Mouse (Mus musculus) limb, embryonic 15.5 days (tissue): ENCODE data around the gene Lhx1. TPM values are rescaled to one million over a fixed set of nuclear protein-coding genes. Genes with fewer than 3 reads are reported as not detected.

Experiments used
- ATAC-seq: fragments of 200-750 bp; cut with Nextera tagmentation; 2 replicates; pipeline ENCODE4 v1.8.0; 2017; ENCODE audit warnings: low read depth, moderate TSS enrichment; ENCODE audit not compliant: insufficient number of reproducible peaks, low FRiP score, low TSS enrichment
- H3K27ac ChIP-seq: fragments of 300-500 bp; sonication (generic); 2 replicates; pipeline ENCODE4 v1.5.1; 2015; ENCODE audit warnings: moderate library complexity, mild to moderate bottlenecking, inconsistent platforms
- H3K27me3 ChIP-seq: fragments of 300-500 bp; sonication (generic); 2 replicates; pipeline ENCODE4 v1.6.1; 2015; ENCODE audit warnings: inconsistent platforms
- H3K36me3 ChIP-seq: fragments of 300-500 bp; sonication (generic); 2 replicates; pipeline ENCODE4 v1.6.1; 2015; ENCODE audit warnings: inconsistent platforms
- H3K4me1 ChIP-seq: fragments of 300-500 bp; sonication (generic); 2 replicates; pipeline ENCODE4 v1.6.1; 2015; ENCODE audit warnings: inconsistent platforms
- H3K4me2 ChIP-seq: fragments of 300-500 bp; sonication (generic); 2 replicates; pipeline ENCODE4 v1.6.1; 2015; ENCODE audit warnings: mild to moderate bottlenecking, inconsistent platforms
- H3K4me3 ChIP-seq: fragments of 300-500 bp; sonication (generic); 2 replicates; pipeline ENCODE4 v1.5.1; 2015; ENCODE audit warnings: mild to moderate bottlenecking, inconsistent platforms
- H3K9ac ChIP-seq: fragments of 300-500 bp; sonication (generic); 2 replicates; pipeline ENCODE4 v1.6.1; 2015; ENCODE audit warnings: inconsistent platforms
- H3K9me3 ChIP-seq: fragments of 300-500 bp; sonication (generic); 2 replicates; pipeline ENCODE4 v1.6.1; 2016; ENCODE audit warnings: inconsistent platforms
- WGBS: fragments of 180-500 bp; shearing (Covaris S2); methylation state at CpG from one replicate; pipeline ENCODE4 v1.1.7; 2015; 5-methylcytosine and 5-hydroxymethylcytosine counted together
- polyA plus RNA-seq: library from polyadenylated mRNA; unstranded; fragments of >200 nt; fragmentation: Nextera tagmentation; extraction: Ambion mirVana; gene quantifications from 2 replicates; pipeline ENCODE4 v1.2.1, GENCODE M21; 2015

Lhx1 gene
- polyA plus RNA-seq, 1 experiment from 2014 or later, result 0.09 TPM

DNA sequence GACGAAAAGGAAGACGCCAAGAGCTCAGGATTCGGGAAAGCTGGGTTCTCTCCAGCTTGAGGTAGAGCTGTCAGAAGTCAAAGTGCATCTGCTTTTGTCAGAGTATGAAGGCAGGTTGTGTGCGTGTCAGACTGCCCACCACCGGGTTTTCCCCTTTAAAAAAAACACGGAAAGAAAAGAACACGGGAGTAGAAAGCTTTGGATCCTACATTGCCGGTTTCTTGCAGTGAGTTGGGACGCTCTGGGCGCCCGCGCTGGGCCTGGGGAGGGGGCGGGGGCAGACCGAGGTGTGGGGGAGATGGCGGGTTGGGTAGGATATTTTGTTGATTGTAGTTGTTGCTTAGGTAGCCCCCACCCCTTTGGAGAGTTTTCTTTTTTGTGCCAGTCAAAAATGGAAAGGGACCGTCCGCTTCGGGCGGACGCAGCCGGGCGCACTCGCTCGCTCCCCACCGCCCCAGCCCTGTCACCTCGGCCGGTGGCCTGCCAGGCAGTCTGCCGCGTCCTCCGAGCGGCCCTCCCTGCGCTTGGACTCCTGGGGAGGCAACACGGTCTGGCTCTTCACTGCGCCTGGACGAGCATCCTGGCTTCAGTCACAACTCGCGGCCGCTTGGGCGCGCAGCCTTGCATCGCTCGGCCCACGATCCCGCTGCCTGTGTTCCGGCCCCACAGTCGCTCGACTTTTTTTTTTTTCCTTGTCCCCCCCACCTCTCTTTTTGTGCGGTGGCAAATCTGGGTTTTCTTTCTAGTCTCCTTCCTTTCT is 644 bp downstream of the Lhx1 start:
- Histone ChIP-seq H3K4me2 (peak overlapping the region; percentile 78), H3K27ac (no peak overlapping the region), H3K4me1 (peaks cover 43% of the 10 kb centered on the region), H3K27me3 (peaks cover 99% of the 10 kb centered on the region), H3K9ac (no peak overlapping the region), H3K9me3 (no peaks in the 10 kb centered on the region), H3K4me3 (peak overlapping the region; percentile 45), H3K36me3 (no peaks in the 10 kb centered on the region)
- WGBS, result under 1% methylated on average over 45 of the region's 48 CpGs
- ATAC-seq, result no peak

DNA sequence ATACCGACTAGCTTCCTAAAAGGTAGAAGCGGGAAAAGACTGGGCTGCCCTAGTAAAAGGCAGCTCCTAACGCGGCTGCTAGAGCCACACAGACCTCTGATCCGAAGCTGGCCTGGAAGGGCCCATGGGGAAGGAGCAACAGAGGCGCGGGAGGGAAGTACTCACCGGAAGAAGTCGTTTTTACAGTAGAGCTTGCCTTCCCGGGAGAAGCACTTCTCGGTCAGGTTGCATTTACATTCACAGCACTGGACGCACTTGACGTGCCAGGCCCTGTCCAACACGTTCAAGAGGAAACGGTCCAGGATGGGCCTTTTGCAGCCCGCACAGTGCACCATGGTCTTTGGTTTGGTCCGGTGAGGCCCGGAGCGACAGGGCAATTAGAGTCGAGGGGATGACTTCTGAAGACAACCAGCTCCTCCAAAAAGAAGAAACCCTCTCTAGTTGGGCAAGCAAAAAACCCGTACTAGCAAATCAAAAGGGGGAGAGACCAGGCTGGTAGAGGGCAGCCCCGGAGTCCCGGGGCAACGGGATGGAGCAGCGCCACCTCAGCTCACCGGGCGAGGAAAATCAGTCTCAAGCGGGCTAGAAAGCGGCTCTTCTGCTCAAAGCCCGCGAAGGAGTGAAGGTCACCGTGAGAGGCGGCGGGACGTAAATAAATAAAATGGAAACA is 1.4 kb downstream of the Lhx1 start:
- H3K9me3 ChIP-seq, result no peaks in the 10 kb centered on the region
- no peaks in the 10 kb centered on the region for H3K36me3 ChIP-seq
- H3K27ac ChIP-seq, result no peak overlapping the region
- peaks cover 99% of the 10 kb centered on the region for H3K27me3 ChIP-seq
- no peak for ATAC-seq
- H3K4me3 ChIP-seq, result peak overlapping the region; percentile 45; the same call in 1 of the 2 replicates
- H3K4me1 ChIP-seq, result peaks cover 36% of the 10 kb centered on the region
- no peak overlapping the region for H3K9ac ChIP-seq
- H3K4me2 ChIP-seq, result peak overlapping the region; percentile 78; the same call in 1 of the 2 replicates
- 1% methylated on average over 35 of the region's 35 CpGs for WGBS

DNA sequence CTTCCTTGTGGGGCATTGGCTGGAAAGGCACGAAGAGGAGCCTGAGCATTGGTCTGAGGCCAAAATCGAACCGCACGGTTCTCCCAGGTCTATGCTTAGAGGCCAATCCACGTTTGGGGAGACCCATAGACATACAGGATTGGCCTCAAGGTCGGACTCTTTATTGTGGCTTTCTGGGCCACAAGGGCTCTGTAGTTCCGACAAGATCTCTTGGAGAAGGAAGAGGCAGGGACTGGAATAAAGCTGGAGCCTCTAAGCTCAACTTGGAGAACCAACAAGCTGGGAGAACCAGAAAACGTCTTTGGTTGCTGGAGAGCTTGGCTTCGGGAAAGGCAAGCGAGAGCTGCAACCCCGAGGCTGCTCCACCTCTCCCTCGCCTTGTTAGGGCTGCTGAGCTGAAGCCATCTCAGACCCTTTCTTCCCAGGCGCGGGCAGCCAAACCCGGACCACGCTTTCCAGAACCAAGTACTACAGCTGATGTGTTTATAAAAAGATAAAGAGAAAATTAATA is 2.0 kb downstream of the Lhx1 start:
- Histone ChIP-seq H3K36me3 (no peaks in the 10 kb centered on the region), H3K4me1 (peaks cover 34% of the 10 kb centered on the region), H3K4me2 (no peak overlapping the region), H3K27me3 (peaks cover 100% of the 10 kb centered on the region), H3K9me3 (no peaks in the 10 kb centered on the region), H3K27ac (no peak overlapping the region), H3K9ac (no peak overlapping the region), H3K4me3 (no peak overlapping the region)
- ATAC-seq, result no peak
- WGBS, result 2% methylated on average over 16 of the region's 16 CpGs

DNA sequence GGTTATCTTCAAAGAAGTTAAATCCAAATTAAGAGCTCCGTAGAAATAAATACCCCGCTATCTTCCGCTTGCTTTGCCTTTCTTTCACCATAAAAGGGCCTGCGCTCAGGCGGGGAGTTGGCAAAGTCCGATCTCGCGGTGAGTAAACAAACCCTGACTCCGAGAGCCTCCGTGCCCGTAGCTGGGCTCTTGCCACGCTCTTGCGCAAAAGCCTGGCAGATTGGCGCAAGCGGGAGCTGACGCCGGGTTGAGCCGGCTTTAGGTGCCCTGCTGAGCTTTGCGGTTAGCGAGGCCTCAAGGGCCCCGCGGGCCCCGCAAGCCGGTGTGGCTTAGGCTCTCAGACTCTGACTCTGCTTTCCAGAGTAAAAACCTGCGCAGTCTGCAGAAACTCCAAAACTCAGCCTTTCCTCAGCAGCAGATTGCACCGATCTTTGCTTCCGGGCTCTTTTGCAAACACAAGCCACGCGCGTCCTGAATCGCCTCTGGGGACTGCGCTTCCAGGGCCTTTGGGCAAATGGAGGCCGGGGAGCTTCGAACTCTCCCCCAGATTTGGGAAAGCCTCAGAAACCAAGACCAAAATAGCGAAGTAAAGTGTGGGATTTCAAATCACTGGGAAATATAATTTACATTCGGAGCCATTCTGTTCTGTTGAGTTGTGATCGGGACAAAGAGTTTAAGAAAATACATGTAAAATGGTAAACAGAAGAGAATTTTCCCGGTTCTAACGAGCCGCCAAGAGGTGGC is 2.6 kb downstream of the Lhx1 start:
- no peaks in the 10 kb centered on the region for H3K36me3 ChIP-seq
- no peak overlapping the region for H3K9ac ChIP-seq
- H3K9me3 ChIP-seq, result no peaks in the 10 kb centered on the region
- H3K27ac ChIP-seq, result no peak overlapping the region
- H3K4me3 ChIP-seq, result peak overlapping the region; percentile 12
- H3K27me3 ChIP-seq, result peaks cover 94% of the 10 kb centered on the region
- ATAC-seq, result no peak
- peak overlapping the region; percentile 10; the same call in 1 of the 2 replicates for H3K4me2 ChIP-seq
- H3K4me1 ChIP-seq, result peaks cover 34% of the 10 kb centered on the region
- under 1% methylated on average over 40 of the region's 40 CpGs for WGBS

DNA sequence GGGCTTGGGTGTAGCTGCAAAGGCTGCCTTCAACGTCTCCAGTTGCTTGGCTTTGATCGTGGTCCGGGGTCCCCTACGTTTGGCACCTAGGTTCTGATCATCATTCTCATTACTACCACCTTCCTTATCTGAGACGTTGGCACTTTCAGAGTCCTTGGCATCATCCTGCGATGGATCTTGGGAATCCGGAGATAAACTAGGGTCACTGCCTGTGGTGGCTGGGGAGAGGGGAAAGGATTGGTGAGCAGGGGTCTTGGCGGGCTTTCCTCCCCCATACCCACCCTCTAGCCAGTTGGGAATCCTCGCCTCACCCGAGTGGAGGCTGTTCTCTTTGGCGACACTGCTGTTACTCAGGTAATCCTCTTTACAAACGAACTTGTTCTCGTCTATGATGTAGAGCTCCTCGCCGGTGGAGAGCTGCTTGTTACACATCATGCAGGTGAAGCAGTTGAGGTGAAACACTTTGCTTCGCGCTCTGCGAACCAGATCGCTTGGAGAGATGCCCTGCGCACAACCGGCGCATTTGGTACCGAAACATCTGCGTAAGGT is 3.5 kb downstream of the Lhx1 start:
- Histone ChIP-seq H3K4me3 (no peak overlapping the region), H3K4me2 (no peak overlapping the region), H3K4me1 (peaks cover 34% of the 10 kb centered on the region), H3K9me3 (no peaks in the 10 kb centered on the region), H3K27me3 (peaks cover 91% of the 10 kb centered on the region), H3K27ac (no peak overlapping the region), H3K36me3 (no peaks in the 10 kb centered on the region), H3K9ac (no peak overlapping the region)
- 12% methylated on average over 24 of the region's 24 CpGs for WGBS
- no peak for ATAC-seq

DNA sequence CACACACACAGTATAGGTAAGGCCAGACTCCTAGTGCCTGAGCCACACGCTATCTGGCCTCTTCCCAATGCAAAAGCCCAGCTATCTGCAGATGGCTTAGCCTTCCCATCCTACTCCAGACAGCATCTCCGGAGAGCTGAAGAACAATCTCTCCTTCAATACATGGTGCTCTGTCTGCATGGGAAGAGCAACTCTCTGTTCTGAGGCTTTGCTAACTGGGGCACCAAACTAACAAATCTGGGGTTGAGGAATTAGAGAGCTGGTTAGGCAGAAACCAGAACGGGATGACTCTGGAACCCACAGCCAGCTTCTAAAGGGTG is 4.3 kb downstream of the Lhx1 start:
- no peak overlapping the region for H3K27ac ChIP-seq
- H3K9ac ChIP-seq, result no peak overlapping the region
- WGBS, result 31% methylated on average over 3 of the region's 3 CpGs
- H3K4me1 ChIP-seq, result peaks cover 32% of the 10 kb centered on the region
- ATAC-seq, result no peak
- no peak overlapping the region for H3K4me2 ChIP-seq
- peaks cover 91% of the 10 kb centered on the region for H3K27me3 ChIP-seq
- no peak overlapping the region for H3K4me3 ChIP-seq
- no peaks in the 10 kb centered on the region for H3K9me3 ChIP-seq
- H3K36me3 ChIP-seq, result no peaks in the 10 kb centered on the region

DNA sequence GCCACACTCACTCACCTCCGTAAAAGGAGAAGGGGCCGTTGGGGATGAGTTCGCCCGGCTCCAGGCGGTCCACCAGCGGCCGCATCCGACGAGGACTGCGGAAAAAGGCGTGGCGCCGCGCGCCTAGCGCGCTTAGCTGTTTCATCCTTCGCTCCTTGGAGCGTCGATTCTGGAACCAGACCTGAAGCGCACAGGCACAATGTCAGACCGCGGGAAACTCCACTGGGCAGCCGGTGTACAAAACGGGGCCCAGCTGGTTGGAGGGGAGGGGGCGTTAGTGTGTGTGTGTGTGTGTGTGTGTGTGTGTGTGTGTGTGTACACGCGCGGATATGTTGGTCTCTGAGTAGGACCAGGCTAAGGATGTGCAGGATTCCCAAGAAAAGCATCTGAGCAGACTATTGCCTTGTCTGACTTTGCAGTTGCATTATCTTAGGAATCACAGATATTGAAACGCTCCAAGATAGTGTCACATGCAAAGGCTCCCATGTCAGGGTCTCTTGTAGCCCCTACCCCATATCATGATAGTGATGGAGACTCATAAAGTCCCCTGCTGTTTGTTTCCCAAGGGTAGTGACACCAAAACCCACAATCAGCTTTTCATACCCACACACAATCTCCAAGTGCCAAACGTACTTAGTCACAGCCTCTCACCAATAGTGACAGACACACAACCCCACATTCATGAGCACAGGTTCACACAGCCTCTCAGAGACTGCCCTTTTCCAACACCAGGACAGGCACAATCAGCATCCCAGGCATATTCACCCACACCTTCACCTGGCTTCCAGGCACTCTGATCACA is 4.9 kb downstream of the Lhx1 start:
- Histone ChIP-seq H3K4me3 (peak overlapping the region; percentile 8; the same call in 1 of the 2 replicates), H3K9me3 (no peaks in the 10 kb centered on the region), H3K27ac (no peak overlapping the region), H3K27me3 (peaks cover 91% of the 10 kb centered on the region), H3K36me3 (no peaks in the 10 kb centered on the region), H3K4me2 (no peak overlapping the region), H3K4me1 (peaks cover 26% of the 10 kb centered on the region), H3K9ac (no peak overlapping the region)
- no peak for ATAC-seq
- 6% methylated on average over 31 of the region's 31 CpGs for WGBS

DNA sequence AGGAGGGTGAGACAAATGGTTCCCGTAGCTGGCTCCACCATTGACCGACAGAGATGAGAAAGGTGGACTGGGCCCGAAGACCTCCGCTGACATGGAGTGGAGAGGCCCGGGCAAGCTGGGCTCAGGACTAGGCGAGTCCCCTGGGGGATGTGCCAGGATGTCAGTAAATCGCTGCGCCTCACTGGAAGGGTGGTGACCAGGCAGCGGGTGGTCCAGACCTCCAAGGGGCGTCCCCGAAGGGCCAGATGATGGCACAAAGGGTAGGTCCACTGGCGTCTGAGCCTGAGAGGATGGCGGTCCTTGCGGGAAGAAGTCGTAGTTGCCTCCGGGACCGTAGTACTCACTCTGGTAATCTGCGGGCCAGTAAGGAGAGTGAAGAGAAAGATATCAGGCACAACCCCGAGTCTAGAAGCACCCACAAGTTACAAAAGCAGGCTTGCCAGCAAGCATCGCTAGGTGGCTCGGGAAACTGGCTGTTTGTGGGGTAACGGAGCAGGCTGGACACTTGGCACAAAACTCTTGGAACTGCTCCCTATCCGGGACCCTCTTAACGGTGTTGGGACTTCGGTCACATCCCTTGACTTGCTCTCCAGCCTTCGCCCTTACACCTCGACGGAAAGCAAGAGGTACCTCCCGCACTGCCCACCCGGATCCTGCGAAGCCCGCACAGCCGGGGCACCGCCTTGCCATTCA is 5.6 kb downstream of the Lhx1 start:
- Histone ChIP-seq H3K9ac (no peak overlapping the region), H3K36me3 (no peaks in the 10 kb centered on the region), H3K4me1 (peaks cover 19% of the 10 kb centered on the region), H3K27me3 (peaks cover 91% of the 10 kb centered on the region), H3K4me2 (no peak overlapping the region), H3K27ac (no peak overlapping the region), H3K4me3 (peak overlapping the region; percentile 8; the same call in 1 of the 2 replicates), H3K9me3 (no peaks in the 10 kb centered on the region)
- no peak for ATAC-seq
- 6% methylated on average over 34 of the region's 34 CpGs for WGBS

DNA sequence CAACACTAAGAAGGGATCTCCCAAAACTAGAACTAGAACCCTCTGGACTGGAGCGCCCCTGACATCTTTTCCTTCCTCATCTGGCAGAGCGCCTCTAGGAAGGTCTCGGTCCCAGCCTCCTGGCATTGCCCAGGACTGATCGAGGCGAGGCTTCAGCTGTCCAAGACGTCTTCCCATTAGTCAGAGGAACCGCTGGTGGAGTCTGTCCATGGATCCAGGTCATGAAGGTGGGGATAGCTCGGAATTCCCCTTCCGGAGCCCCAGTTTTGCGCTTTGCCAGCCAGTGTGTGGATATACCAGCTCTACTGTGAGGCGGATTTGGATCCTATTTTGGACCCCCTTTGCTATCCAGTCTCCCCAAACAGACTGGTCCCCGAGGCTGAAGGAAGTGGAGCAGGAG is 6.3 kb downstream of the Lhx1 start:
- H3K4me3 ChIP-seq, result no peak overlapping the region
- no peaks in the 10 kb centered on the region for H3K9me3 ChIP-seq
- H3K36me3 ChIP-seq, result no peaks in the 10 kb centered on the region
- peaks cover 91% of the 10 kb centered on the region for H3K27me3 ChIP-seq
- peaks cover 14% of the 10 kb centered on the region for H3K4me1 ChIP-seq
- no peak overlapping the region for H3K27ac ChIP-seq
- ATAC-seq, result no peak
- no peak overlapping the region for H3K9ac ChIP-seq
- no peak overlapping the region for H3K4me2 ChIP-seq
- WGBS, result 21% methylated on average over 12 of the region's 12 CpGs

DNA sequence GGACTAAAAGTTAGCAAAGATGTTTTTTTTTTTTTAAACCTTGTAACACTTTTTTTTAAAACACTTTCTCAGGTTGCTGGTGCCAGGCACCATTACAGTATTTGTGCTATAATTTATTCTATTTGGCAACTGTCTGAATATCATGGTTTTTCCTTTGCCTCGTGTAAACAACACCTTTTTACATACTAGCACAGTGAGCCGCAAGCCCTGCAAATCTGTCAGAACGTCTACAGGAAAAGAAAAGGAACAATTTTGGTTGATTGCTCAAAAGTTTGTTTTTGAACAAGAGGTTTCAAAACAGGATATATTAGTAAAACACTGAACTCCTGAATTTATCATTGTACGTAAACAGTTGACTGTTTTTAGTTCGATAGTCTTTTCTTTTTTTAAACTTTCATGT is 7.1 kb downstream of the Lhx1 start:
- no peak for ATAC-seq
- Histone ChIP-seq H3K4me1 (peaks cover 16% of the 10 kb centered on the region), H3K4me2 (no peak overlapping the region), H3K27ac (no peak overlapping the region), H3K36me3 (no peaks in the 10 kb centered on the region), H3K27me3 (peaks cover 83% of the 10 kb centered on the region), H3K9me3 (no peaks in the 10 kb centered on the region), H3K9ac (no peak overlapping the region), H3K4me3 (no peak overlapping the region)
- 42% methylated on average over 5 of the region's 5 CpGs for WGBS

DNA sequence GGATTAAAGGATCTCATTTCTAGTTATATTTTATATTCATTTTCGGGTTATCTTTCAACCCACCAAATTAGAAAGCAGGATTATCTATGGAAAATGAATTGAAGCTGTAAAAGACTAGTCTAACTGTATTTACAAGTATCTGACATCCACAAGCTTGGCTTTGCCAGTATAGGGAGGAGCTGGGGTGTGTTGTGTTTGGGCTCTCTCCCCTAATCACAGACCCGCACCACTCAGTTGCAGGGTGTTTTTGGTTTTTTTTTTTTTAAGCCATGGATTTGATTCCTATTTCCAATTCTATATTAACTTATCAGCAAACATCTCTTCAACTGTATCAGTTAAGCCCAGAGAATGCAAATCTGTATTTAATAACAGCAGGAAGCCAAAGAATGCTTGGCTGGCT is 7.9 kb downstream of the Lhx1 start:
- Histone ChIP-seq H3K4me2 (no peak overlapping the region), H3K4me1 (peaks cover 14% of the 10 kb centered on the region), H3K9me3 (no peaks in the 10 kb centered on the region), H3K9ac (no peak overlapping the region), H3K27ac (no peak overlapping the region), H3K36me3 (no peaks in the 10 kb centered on the region), H3K27me3 (peaks cover 75% of the 10 kb centered on the region), H3K4me3 (no peak overlapping the region)
- ATAC-seq, result no peak
- WGBS, result 24% methylated on average over 2 of the region's 2 CpGs
